Mouse (Mus musculus) adrenal gland, adult 18-20 months (tissue): Measurements from ENCODE around the gene Il1rapl1. TPM values are rescaled to one million over a fixed set of nuclear protein-coding genes. Genes with fewer than 3 reads are reported as not detected.

Source experiments
- DNase-seq, 2 experiments: peaks; one replicate each; pipeline ENCODE4 v3.0.0; 2021 to 2022; ENCODE audit warnings: low spot score in 2 of 2
- long read RNA-seq, 2 experiments: library from polyadenylated mRNA; stranded (forward); transcript quantifications; one replicate each; pipeline ENCODE4 v2.0.0; 2021
- total RNA-seq, 2 experiments: library from RNA; stranded (reverse); gene quantifications; 1 replicate in 1 of 2; 2 replicates in 1 of 2; pipeline ENCODE4 v1.2.3; 2021

Gene Il1rapl1
- under 1 TPM; 0.43 to 0.45 TPM for total RNA-seq
- long read RNA-seq, experiment 1, result 0 reads
- long read RNA-seq, experiment 2, partial matches to known transcripts, result 0 of 1 reads
- long read RNA-seq, experiment 2, other reads (novel, unspliced or antisense), result 1 of 1 reads

- no peak for DNase-seq
Measured at GRCm38 (mm10) chrX:88115609-88116073, at the start of gene Il1rapl1. Gene Il1rapl1, minus strand, starts transcription at chrX:88115645.

- DNase-seq, result no peak
Measured at GRCm38 (mm10) chrX:88158037-88158436, 42.6 kb upstream of the Il1rapl1 start.

DNA sequence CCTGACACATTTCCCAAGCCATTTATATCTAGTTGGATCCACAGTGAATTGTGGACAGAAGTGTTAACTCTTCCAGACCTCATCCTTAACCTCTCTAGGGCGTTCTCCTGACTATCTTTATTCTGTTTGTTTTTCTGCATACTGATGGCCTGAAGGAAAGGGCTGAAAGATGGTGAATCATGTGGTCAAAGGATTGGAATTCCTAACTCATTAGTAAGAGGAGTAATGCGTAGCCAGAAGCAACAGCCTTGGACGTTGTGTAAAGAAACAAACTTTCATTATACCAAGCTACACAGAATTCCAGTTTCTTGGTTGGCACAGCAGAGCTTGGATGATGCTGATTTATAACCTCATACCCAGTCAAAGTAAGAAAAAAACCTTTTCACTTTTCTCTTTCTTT is 10.2 kb upstream of the Il1rapl1 start:
- no peak for DNase-seq

GRCm38 (mm10) chrX:88120070-88120469 is 4.6 kb upstream of the Il1rapl1 start:
- no peak for DNase-seq

DNA sequence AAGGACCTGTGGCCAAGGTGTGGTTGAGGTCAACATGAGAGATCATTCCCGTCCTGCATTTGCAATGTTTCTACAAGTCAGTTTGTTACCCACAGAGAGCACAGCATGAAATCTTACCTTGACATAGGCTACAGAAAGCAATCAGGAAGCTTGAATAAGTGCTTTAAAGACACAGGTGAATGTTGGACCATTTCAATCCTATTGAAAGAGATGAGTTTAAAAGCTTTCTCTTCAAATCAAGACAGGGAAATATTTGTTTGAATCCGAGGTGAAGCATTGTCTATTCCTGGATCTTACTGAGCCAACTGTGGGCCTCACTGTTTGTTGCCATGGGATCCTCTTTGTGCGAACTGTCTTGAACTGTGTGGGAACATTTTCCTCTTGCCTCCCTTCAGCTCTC is 2.4 kb upstream of the Il1rapl1 start:
- no peak for DNase-seq

DNA sequence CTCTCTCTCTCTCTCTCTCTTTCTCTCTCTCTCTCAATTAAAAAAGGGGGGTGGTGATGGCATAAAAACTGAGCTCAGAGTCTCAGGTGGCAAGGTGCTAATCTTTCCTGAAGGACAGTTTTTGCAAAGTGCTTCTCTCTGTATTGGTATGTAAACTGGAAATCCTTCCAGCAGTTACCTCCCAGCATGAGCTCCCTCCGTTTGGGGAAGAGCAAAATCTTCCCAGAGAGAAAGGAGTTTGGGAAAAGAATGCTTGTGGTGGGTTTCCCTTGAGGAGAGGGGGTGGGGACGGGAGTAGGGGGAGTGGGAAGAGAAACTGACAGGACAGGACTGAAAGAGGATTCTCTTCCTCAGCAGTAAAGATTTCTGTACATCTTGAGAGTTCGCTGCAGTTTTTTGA is 881 bp upstream of the Il1rapl1 start:
- no peak for DNase-seq

DNA sequence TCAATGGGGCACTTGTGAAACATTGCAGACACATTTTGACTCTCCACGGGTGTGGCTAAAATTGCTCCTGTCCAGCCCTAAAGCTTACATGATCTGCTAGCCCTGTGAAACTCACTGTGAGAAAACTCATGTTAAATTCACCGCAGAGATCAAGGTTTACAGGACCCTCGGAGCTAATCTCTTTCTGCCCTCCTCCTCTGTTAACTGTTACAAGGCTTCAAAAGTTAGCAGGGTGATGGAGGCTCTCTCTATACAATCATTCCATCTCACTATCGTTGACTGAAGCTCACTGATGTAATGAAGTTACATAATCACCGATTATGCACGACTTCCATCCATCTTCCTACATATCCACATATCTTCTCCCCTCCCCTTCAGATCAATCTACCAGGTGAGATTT is 1.9 kb downstream of the Il1rapl1 start:
- DNase-seq, result no peak

GRCm38 (mm10) chrX:88112254-88112653 is 3.2 kb downstream of the Il1rapl1 start:
- DNase-seq, result no peak

DNA sequence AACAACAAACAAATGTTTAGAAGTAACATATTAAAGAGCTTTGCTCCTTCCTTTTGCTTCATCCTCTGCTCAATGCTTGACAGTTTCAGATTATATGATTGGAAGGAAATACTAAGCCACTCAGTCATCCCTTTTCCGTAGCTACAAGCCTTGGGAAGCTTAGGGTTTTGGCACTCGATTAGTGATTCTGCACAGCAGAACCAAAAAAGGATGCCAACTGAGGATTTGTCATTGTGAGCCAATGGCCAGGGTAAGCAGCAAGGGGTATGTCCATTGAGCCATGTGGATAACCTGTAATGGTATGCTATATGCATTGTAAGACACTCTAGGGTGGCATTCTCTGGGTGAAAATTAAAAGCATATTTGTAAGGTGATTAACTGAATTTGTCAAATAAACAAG is 5.7 kb downstream of the Il1rapl1 start:
- no peak for DNase-seq

- no peak for DNase-seq
Measured at GRCm38 (mm10) chrX:88093936-88094569, 21.4 kb downstream of the Il1rapl1 start.

GRCm38 (mm10) chrX:88089873-88090272 is 25.6 kb downstream of the Il1rapl1 start:
- DNase-seq, result no peak

- no peak for DNase-seq
Measured at GRCm38 (mm10) chrX:88072741-88073419, 42.6 kb downstream of the Il1rapl1 start.

DNA sequence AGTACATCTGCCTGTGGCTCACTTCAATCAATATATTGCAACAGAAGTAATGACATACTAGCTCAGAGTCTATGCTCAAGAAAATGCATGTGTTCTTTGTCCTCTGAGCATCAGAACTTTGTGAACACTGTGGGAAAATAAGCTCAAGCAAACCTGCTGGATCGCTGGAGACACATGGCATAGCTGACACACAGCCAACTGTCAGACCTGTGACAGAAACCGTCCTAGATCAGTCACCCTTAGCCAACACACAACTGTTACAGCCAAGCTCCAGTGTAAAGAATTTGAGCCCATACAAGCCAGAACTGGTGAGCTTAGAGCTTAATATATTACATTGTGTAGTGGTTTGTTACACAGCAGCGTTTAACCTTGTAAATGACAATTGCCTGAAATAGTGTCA is 45.1 kb downstream of the Il1rapl1 start:
- no peak for DNase-seq

DNA sequence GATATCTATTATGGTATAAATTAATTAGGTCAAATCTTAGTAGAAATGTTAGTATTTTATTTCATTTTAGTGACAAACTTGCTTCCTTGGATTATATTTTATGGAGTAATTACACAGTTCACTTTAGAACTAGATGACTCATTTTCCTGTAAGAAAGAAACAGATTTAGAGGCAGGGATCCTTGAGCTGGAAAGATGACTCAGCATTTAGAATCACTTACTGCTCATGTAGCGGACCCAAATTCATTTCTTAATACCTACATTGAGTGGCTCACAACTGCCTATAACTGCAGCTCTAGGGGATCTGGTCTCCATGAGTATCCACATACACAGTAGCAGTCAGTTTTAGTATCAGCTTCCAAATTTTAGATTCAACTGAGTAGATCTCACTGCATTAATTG is 71.9 kb downstream of the Il1rapl1 start:
- no peak for DNase-seq

DNA sequence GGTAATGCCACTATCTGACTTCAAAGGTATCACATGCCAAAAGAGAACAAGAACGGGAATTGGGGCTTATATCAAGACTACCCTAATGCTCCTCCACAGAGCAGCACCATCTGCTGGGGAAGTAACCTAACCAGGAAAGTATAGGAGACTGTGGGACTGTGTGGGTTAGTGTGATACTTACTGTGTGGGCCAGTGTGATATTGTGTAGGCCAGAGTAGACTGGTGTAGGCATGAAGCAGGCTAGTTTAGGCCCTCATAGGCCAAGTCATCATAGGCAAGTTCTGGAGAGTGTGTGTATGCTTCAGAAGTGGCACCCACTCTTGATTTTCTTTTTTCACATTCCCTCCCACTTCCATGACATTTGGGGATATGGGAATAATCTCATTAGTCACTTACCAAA is 76.5 kb downstream of the Il1rapl1 start:
- DNase-seq, result no peak

DNA sequence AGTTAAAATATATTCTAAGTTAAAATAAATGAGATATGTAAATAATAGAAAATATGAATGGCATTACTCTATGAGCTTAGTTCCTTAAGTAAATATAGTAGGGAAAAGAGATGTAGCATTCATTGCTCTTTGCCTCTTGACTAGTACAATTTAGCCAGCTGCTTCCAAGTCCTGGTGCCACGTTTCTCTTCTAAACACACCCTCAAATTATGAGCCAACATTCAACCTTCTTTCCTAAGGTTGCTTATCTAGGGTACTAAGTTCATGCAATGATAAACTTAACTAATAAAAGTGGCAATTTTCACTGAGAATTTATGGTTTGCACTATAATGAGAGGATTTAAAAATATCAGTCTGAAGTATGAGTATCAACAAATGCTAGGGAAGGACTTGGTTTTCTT is 218.3 kb downstream of the Il1rapl1 start:
- DNase-seq, result no peak

GRCm38 (mm10) chrX:87891916-87892315 is 223.5 kb downstream of the Il1rapl1 start:
- DNase-seq, result no peak

DNA sequence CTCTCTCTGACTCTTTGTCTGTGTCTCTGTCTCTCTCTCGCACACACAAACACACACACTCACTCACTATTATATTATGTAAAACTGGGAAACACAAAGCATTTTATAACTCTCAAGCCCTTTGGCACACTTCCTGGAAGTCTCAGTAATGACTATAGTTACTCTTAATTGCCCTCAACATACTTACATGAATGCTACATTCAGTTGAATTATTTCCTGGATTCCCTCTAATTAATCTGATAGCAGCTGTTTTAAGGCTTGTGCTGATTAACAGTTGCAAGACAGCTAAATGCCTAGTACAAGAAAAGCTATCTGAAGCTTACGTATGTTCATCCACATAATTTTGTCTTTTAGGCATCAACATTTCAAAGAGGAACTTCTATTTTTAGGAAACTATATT is 261.3 kb downstream of the Il1rapl1 start:
- no peak for DNase-seq

GRCm38 (mm10) chrX:87813884-87814283 is 301.6 kb downstream of the Il1rapl1 start:
- no peak for DNase-seq

DNA sequence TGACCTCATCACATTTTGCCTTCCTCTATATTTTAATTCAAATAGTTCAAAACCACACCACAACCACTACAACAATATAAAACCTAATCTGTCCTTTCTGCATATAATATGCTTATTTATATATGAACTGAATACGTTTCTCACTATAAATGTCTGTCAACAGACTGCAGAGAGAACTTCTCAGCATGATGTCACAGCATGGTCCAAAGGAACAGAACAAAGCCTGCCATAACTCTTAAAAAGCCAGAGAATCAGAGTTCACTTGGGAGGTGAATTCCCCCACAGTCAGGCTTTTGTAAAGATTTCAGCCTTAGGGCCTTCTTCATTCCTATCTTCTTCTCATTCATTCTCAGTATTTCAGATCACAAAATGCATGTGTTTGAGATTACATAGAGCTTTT is 307.7 kb downstream of the Il1rapl1 start:
- no peak for DNase-seq

DNA sequence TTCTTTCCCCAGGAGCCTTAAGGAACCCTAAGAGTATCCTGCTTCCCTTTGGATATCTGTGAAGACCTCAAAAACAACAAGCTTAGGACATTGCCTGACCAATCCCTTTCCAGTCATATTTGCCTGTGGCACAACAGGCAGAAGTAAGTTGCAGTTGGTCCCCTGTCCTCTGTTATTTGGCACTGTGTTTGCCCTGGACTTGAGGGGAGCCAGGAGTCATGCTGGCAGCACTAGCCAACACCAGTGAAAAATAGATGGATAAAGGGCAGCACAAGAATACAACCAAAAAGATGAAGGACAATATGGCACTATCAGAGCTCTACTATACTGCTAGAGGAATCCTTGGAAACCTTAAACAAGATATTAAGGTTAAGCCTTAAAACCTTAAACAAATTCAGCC is 322.4 kb downstream of the Il1rapl1 start:
- DNase-seq, result no peak

DNA sequence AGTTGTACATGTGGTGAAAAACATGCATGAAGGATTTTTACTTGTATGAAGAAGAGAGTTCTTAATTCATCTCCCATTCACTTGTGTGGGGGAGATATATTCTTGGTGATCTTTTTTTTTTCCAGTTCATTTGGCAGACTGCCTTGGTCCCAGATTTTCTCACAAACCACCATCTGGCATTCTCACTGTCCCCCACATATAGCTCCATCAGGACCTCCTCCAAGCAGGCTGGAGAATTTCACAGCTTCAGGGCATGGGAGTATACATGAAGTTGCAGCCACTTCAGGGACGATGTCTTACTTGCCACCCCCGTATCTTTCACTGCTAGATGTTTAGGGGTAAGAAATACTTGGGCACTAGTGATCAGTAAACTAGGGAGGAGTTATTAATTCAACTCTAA is 404.9 kb downstream of the Il1rapl1 start:
- no peak for DNase-seq

DNA sequence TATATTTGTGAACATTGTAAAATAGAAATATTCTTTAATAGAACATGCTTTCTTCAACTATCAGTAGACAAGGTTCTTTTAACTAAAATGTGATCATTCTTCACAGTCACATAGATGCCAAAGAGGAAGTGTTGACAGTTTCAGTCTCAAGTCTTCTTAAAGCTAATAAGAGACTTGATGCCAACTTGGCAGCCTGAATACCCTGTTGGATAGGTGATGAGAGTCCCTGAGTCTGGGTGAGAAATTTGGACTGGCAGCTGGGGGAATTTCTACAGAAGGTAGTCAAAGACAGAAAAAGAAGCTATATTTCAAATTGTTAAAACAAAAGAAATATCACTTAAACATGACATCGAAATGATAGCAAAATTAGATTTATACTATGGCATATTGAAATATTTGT is 451.6 kb downstream of the Il1rapl1 start:
- DNase-seq, result no peak
